Mouse (Mus musculus): ENCODE results near the gene Wdr45.
"Not testable (repeated sequence)": the region's sequence is repeated elsewhere in the genome, so short reads cannot be mapped to it uniquely, and the experiment has no call there.

Wdr45 gene

GRCm38 (mm10) chrX:7714135-7714899, at the start of gene Wdr45:
Wdr45 (plus strand) TSS chrX:7714333.
- DNase-seq (ENCODE audit: low spot score in 2 of 2) = peak; percentile 76 to 81

- DNase-seq (ENCODE audit: low spot score in 2 of 2) = no peak
Observed at GRCm38 (mm10) chrX:7664791-7665190, 49.3 kb upstream of the Wdr45 start.

DNA sequence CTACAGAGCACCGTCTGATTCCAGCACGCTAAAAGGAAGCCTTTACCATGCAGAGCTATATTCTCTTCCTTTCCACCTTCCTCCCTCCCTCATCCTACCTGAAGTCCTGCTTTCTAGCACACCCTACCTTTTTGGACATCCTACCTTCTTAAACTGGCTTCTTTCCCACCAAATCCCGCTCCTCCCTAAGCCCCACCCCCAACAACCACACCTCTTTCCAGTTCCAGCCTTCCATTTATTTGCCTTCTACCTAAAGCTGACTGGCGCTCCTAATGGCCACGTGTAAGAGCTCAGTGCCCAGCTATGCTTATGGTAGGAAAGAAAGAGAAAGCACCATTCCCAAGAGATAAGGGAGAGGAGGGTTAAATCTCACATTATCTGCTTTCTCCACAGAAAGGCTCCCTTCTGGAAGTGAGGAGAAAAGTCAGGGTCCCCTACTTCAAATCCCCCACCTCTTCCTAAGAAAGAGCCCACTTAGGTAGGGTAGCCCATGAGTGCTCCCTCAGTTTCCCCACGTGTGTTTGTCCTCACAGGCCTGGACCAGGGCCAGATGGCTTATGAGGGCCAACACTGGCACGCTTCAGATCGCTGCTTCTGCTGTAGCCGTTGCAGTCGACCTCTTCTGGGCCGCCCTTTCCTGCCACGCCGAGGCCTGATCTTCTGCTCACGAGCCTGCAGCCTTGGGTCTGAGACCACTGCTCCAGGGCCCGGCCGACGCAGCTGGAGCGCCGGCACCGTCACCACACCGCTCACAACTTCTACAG, 48.2 kb upstream of the Wdr45 start:
- no peak for DNase-seq (ENCODE audit: low spot score in 2 of 2)

DNA sequence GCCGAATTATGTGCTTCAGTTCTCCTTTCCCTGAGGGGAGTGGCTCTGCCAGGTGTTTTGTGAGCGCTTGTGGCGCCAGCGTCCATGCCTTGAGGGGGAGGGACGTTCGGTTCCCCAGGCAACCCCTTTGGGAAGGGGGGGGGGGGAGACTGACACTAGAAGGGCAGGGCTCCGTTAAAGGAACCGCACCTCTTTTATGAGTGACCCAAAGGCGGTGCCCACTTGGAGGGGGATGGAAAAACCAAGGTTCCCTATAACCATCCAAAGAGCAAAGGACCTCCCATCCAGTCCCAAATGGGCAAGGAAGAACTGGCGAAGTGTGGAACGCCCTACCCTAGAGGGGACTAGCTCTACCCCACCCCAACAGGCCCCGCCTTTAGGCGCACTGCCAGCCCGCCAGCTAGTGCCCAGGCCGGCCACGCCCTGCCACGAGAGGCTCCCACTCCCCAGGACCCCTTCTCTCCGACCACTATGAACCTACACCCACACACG, 43.7 kb upstream of the Wdr45 start:
- no peak for DNase-seq (ENCODE audit: low spot score in 2 of 2)

DNA sequence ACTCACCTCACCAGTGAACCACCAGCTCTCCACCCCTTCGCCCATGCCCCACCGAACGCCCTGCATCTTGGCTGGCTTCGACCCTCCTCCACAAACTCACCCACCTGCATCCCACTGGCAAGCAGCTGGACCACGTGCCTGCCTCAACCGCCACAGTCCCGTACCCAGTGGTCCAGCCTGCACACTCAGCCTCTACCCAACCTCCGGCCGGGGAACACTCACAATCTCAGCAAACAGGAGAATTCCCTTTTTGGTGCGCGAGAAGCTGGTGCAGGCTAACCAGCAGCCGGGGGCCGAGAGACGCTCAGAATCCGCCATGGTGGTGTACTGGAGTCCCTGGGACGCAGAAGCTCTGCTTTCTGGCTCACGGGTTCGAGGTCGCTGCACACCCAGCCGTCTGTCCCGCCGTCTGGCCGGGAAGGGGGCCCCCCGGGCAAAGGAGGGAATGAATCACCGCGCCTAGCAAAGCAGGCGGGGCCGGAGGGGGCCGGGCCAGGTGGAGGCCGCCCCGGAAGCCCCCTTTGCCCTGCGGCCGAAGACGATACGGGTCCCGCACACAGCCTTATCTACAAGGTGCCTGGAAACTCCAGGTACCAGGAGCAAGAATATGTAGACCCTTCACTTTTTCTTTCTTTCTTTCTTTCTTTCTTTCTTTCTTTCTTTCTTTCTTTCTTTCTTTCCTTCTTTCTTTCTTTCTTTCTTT, 43.1 kb upstream of the Wdr45 start, which contains the start of gene Plp2:
Gene Plp2, minus strand, starts transcription at position 470 of the 703 bp plus-strand sequence.
- no peak for DNase-seq (ENCODE audit: low spot score in 2 of 2)

DNA sequence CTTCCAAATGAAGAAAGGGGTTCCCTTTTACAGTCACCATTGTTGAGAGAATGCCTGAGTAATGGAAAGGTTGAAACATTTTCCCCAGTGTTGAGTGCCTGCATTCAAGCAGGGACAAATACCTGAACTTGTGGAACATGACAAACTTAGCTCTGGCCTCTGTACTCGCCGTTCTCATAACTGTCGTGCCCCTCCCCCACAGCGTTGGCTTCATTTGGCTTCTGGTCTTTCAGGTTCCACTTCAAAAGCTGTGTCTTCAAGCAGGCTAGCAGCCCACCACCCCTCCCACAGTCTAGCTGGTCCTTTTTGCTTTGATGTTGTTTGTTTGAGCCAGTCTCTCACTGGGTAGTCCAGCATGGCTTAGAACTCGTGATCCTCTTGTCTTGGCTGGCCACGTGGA, 41.4 kb upstream of the Wdr45 start:
- no peak for DNase-seq (ENCODE audit: low spot score in 2 of 2)

DNA sequence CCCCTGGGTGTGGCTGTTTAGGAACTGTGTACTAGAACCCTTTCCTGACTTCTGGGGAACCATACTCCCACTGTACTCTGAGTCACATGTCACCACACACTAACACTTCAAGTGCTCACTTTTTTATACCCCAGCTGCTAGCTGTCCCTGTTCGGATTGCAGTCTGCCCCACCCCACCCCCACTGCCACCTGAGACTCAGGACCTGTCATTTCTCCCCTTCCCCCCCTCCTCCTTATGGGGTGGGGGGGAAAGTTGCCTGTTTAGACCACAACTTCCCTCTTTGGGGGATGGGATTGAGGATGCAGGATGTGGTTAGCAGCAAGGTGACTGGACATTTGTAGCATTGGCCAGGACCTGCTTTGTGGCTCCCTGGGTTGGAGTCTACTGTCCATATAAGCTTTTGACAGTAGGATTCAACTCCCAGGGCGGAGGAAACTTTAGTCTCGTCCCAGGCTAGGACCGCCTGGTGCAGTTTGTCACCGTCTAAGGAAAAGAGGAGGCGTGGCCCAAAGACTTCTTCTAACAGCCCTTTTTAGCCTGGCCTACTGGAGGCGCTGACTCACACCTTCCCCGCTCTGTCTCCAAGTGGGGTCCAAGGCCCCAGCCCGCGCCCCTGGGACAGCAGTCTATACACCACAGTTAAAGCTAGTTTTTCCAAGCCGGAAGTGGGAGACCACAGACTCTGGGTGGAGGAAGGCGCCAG, 40.4 kb upstream of the Wdr45 start:
- no peak for DNase-seq (ENCODE audit: low spot score in 2 of 2)

DNA sequence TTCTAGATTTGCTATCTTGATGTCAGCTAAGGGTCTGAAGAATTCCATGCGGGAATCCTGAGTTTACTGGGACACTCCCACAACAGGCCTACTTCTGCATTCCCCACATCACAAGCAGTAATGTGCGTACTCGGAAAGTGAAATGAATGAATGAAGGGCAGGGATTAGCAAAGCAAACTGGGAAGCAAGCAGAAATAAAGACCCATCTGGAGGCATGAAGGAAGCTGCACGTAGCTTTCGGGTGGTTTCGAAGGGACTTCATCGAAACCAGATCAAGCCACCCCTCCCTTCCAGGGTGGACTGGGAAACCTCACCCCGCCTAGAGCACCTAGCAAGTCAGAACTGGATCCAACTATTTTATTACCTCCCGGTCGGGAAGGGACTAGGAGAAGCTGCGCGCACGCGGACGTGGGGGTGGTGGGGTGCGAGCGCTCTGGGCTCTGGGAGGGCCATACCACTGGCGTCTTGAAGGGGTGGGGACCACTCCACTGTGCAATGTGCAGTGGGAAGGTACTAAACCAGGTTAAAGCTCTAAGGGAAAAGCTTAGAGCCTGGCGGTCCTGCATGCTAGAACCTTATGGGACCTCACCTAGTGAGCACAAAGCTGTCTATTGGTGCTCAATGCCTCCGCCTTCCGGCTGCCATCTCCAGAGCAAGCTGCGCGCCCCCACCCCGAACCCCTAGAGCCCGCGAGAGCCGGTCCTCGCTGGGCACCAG, 39.7 kb upstream of the Wdr45 start:
- DNase-seq (ENCODE audit: low spot score in 2 of 2) = no peak

- no peak for DNase-seq (ENCODE audit: low spot score in 2 of 2)
Observed at GRCm38 (mm10) chrX:7675001-7675380, 39.1 kb upstream of the Wdr45 start.

DNA sequence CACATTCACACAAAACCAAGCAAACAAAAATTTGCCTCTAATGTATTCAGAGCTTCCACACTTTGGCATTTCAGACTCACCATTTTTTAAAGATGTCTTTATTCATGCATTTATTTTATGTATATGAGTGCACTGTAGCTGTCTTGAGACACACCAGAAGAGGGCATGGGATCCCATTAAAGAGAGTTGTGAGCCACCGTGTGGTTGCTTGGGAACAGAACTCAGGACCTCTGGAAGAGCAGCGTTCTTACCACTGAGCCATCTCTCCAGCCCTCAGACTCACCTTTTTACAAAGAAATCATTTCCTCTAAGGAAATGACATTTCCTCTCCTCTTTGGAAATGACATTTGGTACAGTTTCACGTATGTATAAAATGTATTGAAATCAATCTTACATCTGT, 35.1 kb upstream of the Wdr45 start:
- no peak for DNase-seq (ENCODE audit: low spot score in 2 of 2)

DNA sequence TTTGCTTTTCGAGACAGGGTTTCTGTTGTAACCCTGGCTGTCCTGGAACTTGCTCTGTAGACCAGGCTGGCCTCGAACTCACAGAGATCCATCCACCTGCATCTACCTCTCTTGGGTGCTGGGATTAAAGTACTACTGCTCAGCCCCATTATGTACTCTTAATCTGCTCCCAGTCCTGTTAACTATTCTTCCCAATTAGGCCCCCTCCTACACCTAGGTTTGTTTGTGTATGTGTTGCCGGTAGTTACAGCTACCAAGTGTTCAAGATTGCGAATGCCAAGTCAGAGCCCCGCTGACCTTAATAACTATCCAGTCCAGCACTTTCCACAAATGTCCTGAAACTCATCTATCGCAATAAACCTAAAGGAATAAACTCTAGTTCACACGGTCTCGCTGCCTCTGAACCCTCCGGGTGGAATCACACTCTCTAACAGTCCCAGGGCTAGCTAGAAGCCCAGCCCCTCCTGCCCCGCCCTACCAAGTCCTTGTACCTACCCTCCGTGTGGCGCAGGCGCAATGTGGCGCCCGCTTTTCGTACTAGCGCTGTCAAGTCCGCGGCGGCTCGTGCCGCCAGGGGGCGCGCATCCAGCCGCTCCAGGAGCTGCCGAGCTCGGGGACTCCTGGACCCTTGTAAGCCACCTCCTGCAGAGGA, 34.6 kb upstream of the Wdr45 start:
- DNase-seq (ENCODE audit: low spot score in 2 of 2) = peak; percentile 68 to 74

DNA sequence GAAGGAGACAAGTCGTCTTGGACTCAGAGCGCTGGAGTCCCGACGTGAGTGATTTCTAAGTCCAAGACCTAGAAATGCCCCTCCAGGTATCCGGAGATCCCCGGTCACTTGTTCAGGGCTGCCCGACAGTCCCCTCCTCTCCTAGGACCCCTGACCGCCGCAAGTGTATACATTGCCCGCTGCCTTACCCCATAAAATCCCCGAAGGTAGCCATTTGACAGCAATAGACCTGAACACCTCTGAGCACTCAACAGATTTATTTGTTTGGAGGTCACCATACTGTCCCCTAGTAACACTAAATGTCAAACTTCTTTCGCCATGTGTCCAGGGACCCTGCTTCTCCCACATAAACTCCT, 34.1 kb upstream of the Wdr45 start:
- no peak for DNase-seq (ENCODE audit: low spot score in 2 of 2)

GRCm38 (mm10) chrX:7680864-7681263, 33.3 kb upstream of the Wdr45 start, which contains the start of gene Magix:
Magix (minus strand) TSS chrX:7681251.
- no peak for DNase-seq (ENCODE audit: low spot score in 2 of 2)

DNA sequence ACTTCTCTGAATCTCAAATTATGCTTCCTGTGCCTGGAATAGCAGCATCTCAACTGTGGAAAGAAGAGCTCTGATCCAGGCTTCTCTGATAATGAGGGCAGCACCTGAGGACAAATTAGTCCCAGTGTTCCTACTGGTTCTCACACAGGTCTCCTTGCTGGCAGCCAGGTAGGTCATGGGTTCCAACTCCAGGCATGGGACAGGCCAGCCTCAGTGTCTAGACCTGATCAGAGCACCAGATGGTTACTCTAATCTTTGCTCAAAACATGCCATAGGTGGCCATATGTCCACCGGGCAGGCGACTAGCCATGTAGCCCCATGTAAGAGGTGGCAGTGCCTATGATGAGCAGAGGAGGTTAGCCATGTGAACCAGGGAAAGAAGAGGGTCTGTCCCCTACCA, 25.8 kb upstream of the Wdr45 start:
- DNase-seq (ENCODE audit: low spot score in 2 of 2) = no peak

- DNase-seq (ENCODE audit: low spot score in 2 of 2) = no peak
Observed at GRCm38 (mm10) chrX:7690486-7690885, 23.6 kb upstream of the Wdr45 start.

GRCm38 (mm10) chrX:7692862-7693261, 21.3 kb upstream of the Wdr45 start:
- DNase-seq (ENCODE audit: low spot score in 2 of 2) = no peak

DNA sequence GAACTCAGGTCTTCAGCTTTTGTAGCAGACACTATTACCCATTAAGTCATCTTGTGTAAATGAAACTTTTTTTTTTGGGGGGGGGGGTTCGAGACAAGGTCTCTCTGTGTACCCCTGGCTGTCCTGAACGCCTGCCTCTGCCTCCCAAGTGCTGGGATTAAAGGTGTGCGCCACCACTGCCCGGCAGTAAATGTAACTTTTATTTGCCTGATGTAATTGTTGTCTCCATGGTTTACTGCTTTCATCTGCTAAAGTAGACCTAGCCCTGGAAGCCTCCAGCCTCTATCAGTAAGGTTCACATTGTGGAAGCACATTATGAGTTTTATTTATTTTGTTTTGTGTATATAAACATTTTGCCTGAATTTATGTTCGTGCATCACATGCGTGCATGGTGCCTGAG, 17.6 kb upstream of the Wdr45 start:
- DNase-seq (ENCODE audit: low spot score in 2 of 2) = no peak

- DNase-seq (ENCODE audit: low spot score in 2 of 2) = peak; percentile 61 to 63
Observed at GRCm38 (mm10) chrX:7696954-7697381, 17.2 kb upstream of the Wdr45 start, which contains the start of gene Gpkow. Gpkow (plus strand) TSS chrX:7697131.

DNA sequence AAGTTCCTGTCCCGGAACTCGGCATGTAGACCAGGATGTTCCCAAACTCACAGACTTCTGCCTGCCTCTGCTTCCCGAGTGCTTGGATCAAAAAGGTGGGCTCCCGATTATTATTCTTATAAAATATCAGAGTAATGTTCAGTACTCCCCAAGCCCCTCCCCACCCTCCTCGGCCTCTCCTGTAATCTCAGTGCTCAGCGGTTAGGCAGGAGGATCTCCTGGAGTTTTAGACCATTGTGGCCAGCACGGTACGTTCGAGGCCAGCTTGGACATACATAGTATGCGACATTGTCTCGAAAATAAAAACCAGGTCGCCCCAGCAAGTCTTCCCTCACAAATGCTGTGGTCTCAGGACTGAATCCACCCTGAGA, 384 bp upstream of the Wdr45 start:
- not testable (repeated sequence) for DNase-seq (ENCODE audit: low spot score in 2 of 2)

- DNase-seq (ENCODE audit: low spot score in 2 of 2) = not testable (repeated sequence)
Observed at GRCm38 (mm10) chrX:7716058-7716457, 1.9 kb downstream of the Wdr45 start.

All from frontal cortex, postnatal 25 days (tissue).